Mouse (Mus musculus): Measurements from ENCODE around the gene Olfr782.
"Not testable (repeated sequence)": the region's sequence is repeated elsewhere in the genome, so short reads cannot be mapped to it uniquely, and the experiment has no call there.

Olfr782 gene

GRCm38 (mm10) chr10:129348550-129348949, at the start of gene Olfr782:
Gene Olfr782, plus strand, starts transcription at chr10:129348850.
- DNase-seq (ENCODE audit: low spot score in 2 of 2) = no peak

- not testable (repeated sequence) for DNase-seq (ENCODE audit: low spot score in 2 of 2)
Measured at GRCm38 (mm10) chr10:129312973-129313372, 35.7 kb upstream of the Olfr782 start.

GRCm38 (mm10) chr10:129313521-129313920, 35.1 kb upstream of the Olfr782 start:
- DNase-seq (ENCODE audit: low spot score in 2 of 2) = not testable (repeated sequence)

GRCm38 (mm10) chr10:129317817-129318216, 30.8 kb upstream of the Olfr782 start, which contains the start of gene Olfr780:
Gene Olfr780, plus strand, starts transcription at chr10:129318117.
- no peak for DNase-seq (ENCODE audit: low spot score in 2 of 2)

GRCm38 (mm10) chr10:129328554-129328953, 20.1 kb upstream of the Olfr782 start, which contains the start of gene Olfr781:
Gene Olfr781, plus strand, starts transcription at chr10:129328854.
- no peak for DNase-seq (ENCODE audit: low spot score in 2 of 2)

GRCm38 (mm10) chr10:129352475-129352874, 3.8 kb downstream of the Olfr782 start:
- not testable (repeated sequence) for DNase-seq (ENCODE audit: low spot score in 2 of 2)

- not testable (repeated sequence) for DNase-seq (ENCODE audit: low spot score in 2 of 2)
Measured at GRCm38 (mm10) chr10:129356496-129356895, 7.8 kb downstream of the Olfr782 start.

- no peak for DNase-seq (ENCODE audit: low spot score in 2 of 2)
Measured at GRCm38 (mm10) chr10:129357307-129357706, 8.7 kb downstream of the Olfr782 start.

GRCm38 (mm10) chr10:129374051-129374450, 25.4 kb downstream of the Olfr782 start:
- not testable (repeated sequence) for DNase-seq (ENCODE audit: low spot score in 2 of 2)

GRCm38 (mm10) chr10:129383783-129384182, 35.1 kb downstream of the Olfr782 start, which contains the start of gene Olfr784:
Gene Olfr784, plus strand, starts transcription at chr10:129384083.
- no peak for DNase-seq (ENCODE audit: low spot score in 2 of 2)

GRCm38 (mm10) chr10:129400892-129401291, 52.2 kb downstream of the Olfr782 start:
- no peak for DNase-seq (ENCODE audit: low spot score in 2 of 2)
